Mouse (Mus musculus): Measurements from ENCODE around the gene Plekhg3. TPM values are rescaled to one million over a fixed set of nuclear protein-coding genes. Genes with fewer than 3 reads are reported as not detected.
A peak's percentile ranks its signal among the peaks of the same experiment; 100 is the strongest.

The Plekhg3 gene
- total and polyA plus RNA-seq, 3 experiments = 5.1 to 17.5 (median 9.9) TPM

- DNase-seq = no peak
These were observed 52.8 kb downstream of the Plekhg3 start for GRCm38 (mm10) chr12:76583454-76583853.

DNA sequence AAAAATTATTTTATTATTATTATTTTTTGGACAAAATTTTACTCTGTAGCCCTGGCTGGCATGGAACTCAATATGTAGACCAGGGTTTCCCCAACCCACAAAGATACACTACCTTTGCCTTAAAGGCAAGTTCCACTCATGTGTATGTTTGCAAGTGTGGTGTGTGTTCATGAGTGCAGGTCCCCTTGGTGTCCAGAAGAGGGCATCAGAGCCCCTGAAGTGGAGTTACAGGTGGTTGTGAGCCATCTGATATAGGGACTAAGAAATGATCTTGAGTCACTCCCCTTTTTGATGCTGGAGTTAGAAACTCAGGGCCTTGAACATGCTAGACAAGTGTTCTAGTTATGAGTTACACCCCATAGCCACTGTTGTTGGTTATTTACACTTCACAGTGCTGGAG, 54.3 kb downstream of the Plekhg3 start:
- DNase-seq = no peak

DNA sequence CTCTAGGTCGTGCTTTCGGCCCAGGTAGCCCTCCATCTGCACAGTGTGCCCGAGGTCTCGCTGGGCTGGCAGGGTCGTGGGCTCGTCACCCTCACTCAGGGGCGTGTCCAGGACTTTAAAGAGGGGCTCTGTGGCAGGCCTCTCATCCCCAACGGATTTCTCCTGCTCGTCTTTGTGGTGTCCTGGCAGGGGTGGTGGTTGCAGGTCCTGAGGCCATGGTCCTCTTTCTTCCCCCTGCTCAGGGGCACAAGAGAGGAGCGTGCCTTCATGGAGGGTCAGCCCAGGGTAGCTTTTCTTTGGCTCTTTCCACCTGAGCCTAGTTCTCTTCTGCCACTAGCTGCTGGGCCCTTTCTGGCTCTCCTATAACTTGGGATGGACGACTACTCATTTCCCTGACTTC, 56.7 kb downstream of the Plekhg3 start:
- no peak for DNase-seq

DNA sequence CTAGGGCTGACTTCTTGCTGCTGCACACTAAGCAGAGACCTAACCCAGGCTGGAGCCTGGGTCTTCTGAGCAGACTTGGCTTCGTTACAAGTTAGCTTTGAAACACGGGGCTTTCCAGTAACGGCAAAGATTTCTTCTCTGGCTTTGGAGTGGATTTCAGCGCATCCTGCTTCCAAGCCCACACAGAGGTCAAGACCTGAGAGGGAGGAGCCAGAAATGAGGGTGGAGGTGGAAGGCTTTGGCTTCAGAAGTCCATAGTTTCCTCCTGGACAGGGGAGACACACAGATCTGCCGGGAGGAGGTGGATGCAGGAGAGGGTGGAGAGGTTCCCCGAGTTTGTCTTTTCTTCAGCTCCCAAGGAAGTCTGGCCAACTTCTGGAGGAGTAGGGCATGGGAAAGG, 58.8 kb downstream of the Plekhg3 start:
- peak; percentile 47 for DNase-seq

DNA sequence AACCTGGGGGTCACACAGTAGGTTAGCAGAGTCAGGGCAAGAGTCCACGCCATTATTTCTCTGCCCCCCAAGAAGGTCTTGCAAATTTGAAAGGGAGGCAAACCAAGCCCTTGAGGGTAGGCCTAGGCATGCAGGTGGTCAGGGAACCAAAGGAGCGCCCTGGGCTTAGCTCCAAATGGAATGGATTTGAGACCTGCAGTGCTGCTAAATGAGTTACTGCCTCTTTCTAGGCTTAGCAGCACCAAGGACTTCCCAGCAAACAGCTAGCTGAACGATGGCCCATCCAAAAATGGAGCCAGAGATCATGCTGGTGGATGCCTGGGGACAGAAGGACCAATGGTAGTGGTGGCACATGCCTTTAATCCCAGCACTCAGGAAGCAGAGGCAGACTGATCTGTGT, 60.3 kb downstream of the Plekhg3 start:
- no peak for DNase-seq

GRCm38 (mm10) chr12:76592213-76592612, 61.5 kb downstream of the Plekhg3 start:
- DNase-seq = no peak

DNA sequence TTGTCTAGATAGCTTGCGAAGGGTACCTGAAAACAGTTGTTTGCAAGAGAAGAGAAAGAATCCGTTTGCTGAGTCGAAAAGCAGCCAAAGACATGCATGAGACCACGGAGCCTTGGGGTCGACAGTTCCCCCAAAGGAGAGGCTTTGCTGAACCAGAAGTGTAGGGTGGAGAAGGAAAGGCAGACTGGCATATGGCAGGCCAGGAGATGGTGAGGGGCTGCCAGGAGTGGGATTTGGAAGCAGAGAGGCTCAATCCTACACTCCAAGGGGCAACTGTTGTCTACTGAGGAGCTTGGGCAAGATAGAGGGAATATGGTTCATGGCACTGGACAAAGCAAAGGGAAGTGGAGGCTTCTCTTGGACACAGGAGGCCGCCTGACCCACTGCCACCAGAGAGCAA, 62.6 kb downstream of the Plekhg3 start:
- no peak for DNase-seq

GRCm38 (mm10) chr12:76593839-76594322, 63.2 kb downstream of the Plekhg3 start:
- peak; percentile 89 for DNase-seq

DNA sequence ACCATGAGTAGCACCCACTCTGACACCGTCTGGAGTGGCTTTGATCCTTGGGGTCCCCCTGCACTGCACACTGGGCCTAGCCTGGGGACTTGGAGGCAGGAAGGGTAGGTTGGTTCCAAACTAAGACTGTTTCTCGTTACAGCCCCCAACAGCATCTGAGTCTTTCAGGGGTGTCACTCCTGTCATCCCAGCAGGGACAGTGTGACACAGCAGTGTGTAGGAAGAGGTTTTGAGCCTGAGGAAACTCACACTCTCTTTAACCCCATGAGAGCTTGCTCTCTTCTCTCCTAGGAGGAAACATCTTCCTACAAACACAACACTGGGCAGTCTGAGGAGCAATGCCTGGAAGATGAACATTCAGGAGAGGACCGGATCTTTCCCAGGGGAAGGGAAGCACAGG, 63.9 kb downstream of the Plekhg3 start:
- no peak for DNase-seq

DNA sequence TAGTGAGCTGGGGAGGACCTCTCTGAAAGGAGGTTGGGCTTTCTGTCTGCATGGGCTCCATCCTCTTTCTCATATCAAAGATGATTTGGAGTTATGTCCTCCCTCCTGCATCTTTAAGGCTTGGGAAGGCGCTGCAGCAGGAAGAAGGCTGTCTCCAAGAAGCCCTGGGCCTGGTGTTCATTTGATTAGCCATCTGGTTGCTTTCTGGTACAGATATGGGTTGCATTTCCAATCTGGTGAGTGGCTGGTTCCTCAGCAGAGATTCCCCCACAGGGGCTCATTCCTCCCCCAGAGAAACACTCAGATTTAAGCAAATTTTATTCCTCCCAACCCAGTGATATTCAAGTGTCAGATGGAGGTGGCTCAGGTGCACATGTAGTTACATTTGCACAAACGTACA, 65.1 kb downstream of the Plekhg3 start:
- no peak for DNase-seq

DNA sequence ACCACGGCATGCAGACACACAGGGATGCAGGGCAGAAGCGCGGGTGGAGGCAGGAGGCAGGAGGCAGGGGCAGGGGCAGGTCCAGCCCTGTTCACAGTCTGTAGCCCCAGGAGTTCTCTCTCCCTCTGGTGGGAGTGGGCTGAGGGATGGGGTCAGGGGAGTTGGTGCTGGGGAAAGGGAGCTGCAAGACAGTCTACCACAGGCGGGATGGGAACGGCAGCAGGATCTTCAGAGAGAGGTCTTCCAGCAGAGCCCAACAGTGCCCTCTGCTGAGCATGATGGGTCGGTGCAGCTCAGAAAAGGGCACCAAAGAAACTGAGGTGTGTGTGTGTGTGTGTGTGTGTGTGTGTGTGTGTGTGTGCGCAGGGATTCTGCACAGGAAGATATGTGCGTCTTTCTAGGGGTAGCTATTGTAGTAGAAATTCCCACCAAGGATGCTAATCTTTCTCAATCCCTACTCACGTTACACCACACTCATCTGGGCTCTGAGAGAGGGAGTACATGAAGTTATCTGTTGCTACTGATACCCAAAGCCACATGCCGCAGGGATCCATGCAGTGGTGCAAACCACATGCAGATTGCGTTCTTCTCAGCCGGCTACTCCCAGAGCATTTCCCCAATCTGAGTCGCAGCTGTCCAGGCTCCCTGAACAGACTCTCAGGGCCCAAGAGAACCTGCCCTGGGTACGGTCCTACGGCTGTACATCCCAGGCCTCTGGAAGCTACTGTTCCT, 65.8 kb downstream of the Plekhg3 start:
- DNase-seq = peak; percentile 64

DNA sequence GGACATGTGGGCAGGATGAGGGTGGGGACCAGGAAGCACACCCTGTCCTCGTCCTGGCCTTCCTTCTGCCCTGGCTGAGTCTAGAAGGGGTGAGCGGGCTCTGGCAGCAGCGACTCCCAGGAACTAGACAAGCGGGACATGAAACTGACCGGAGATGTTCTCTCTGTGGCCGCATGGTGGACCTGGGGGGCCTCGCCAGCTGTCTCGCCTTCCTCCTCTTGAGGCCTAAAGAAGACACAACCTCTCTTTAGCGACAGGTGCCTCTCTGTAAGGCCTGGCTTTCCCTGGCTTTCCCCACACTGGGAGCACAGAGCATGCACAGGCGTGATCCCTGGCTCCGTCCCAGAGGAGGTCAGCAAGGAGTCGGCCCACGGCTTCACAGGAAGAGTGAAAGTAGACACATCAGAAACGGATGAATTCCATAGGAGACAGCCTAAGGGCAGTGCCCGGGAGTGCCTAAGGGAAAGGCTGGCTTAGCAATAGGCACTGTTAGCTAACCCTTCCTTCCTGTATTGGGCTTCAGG, 66.9 kb downstream of the Plekhg3 start:
- DNase-seq = no peak

DNA sequence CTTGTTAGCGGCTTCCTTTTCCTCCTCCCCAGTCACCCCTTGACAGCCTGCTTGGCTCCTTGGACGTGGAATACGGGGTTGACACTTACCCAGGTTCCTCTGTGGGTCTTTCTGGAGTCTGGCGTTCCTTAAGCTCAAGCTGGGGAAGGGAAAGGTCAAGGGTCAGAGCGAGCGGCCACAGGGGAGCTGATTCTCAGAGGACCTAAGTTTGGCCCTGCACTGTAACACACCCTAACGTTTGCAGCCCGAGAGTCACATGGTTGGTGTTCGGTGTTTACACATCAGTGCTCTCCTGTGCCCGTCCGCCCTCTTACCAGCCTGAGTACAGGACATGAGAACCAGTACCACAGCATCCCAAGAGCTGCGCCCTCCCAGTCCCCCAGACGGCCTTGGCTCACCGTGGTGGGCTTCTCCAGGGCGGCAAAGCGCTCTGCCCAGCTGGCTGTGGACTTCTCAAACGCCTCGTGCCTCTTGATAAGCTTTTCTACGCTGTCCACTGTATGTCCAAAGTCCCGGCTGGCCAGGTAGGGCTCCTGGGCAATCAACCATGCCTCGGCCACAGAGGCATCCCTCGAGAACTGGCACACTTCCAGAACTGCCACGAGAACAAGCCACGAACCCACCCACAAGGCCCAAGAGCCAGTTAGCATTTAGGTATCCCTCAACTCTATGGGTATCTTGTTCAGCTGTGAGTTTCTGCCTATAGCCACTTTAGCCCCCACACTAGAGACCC, 67.7 kb downstream of the Plekhg3 start:
- no peak for DNase-seq

- DNase-seq = no peak
These were observed 73.1 kb downstream of the Plekhg3 start for GRCm38 (mm10) chr12:76603779-76604178.

GRCm38 (mm10) chr12:76604546-76604945, 73.9 kb downstream of the Plekhg3 start:
- DNase-seq = no peak

- DNase-seq = no peak
These were observed 75.1 kb downstream of the Plekhg3 start for GRCm38 (mm10) chr12:76605837-76606236.

DNA sequence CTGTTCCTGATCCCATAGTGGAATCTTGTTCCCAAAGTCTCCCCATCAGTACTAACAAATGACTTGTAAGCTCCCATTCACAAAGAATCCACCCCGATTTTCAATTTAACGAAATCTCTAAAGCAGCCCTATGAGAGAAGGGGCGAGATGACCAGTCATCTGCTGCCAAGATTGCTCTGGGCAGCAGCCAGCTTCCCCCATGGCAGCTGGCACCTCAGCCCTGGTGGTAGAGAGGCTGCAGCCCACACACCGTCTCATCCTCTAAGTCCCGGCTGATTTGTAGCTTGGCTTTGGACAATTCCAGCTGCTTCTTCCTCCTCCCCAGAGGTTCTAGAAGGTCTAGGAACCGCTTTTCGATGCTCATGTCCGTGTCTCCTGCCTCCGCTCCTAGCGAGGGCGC, 77.5 kb downstream of the Plekhg3 start:
- DNase-seq = no peak

GRCm38 (mm10) chr12:76608997-76609565, 78.4 kb downstream of the Plekhg3 start:
- peak; percentile 31 for DNase-seq

DNA sequence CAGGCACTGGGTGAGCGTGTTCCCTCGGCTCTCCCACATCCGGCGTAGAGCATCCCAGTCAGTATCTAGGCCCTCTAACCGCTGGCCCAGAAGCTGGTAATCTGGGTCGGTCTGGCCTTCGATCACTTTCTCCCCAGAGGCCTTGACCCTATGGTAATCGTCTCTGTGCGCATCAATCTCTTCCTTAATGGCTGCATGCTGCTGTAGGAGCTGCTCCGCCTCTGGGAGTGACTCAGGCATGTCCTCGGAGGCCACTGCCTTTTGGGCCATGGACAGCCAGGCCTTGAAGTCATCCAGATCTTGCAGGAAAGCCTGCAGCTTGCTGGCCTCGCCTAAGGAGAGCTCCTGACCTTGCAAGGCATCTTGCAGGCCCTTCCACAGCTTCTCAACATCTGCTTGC, 81.9 kb downstream of the Plekhg3 start:
- DNase-seq = peak; percentile 86

- DNase-seq = no peak
These were observed 84.3 kb downstream of the Plekhg3 start for GRCm38 (mm10) chr12:76614868-76615579.

DNA sequence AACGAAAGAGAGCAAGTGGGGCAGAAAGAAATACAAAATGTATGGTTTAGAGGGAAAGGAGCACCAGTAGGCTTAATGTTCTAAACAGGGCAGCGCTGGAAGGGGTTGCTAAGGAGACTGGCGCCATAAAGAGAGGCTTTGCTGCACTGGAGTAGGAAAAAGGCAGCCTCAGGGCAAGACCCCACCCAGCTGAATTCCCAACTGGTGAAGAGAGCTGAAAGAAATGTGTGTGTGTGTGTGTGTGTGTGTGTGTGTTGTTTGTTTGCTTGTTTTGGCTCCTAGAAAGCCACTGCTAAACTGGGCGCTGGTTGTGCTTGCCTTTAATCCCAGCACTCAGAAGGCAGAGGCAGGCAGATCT, 84.9 kb downstream of the Plekhg3 start:
- DNase-seq = no peak

- DNase-seq = no peak
These were observed 87.5 kb downstream of the Plekhg3 start for GRCm38 (mm10) chr12:76618175-76618574.
